Mouse (Mus musculus) heart, adult 2 months (tissue): ENCODE measurements around the gene Mvd.

Experiments used
- CTCF ChIP-seq: fragments of 200-600 bp; IDR thresholded peaks from 2 replicates; pipeline ENCODE4 v1.8.1; 2022; ENCODE audit warnings: antibody characterized with exemption, mild to moderate bottlenecking, moderate library complexity
- EP300 ChIP-seq: fragments of 200-500 bp; IDR thresholded peaks from 2 replicates; pipeline ENCODE4 v1.6.1; 2011; ENCODE audit warnings: low read depth, low read length, control low read depth; ENCODE audit not compliant: insufficient read depth
- POLR2A ChIP-seq: fragments of 200-500 bp; IDR thresholded peaks from 2 replicates; pipeline ENCODE4 v1.6.1; 2011; ENCODE audit warnings: mild to moderate bottlenecking, low read depth, low read length, control low read depth; ENCODE audit not compliant: insufficient read depth

DNA sequence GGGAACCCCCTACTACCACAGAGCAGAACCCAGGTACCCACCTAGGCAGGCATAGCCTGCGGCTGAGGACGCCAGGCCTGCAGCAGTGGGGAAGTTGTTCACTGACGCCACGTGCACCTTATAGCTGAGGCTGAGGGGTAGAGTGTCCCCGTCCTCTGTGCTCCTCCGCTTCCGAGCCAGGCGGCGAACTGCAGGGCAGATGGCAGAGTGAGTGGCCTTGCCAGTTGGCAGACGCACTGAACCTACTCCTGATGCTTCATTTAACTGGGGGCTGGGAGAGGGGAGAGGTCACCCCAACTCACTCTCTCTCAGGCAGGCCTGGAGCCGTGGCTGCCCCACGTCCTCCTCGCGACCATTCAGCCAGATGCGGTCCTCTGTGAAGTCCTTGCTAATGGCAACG, 3.9 kb downstream of the Mvd start:
- TF ChIP-seq EP300 = no peak
- TF ChIP-seq CTCF = no peak
- no peak for TF ChIP-seq POLR2A
